Mouse (Mus musculus) olfactory bulb, adult 2 months (tissue): ENCODE measurements at regions not wholly inside any gene's neighbourhood (a gene's known extent, or its start where the extent isn't known, plus 50 kb on each side); places are given as distances from the start of the nearest gene placed in this dataset.

Source experiments
- H3K27ac ChIP-seq: fragments of 200-500 bp; 2 replicates; pipeline ENCODE4 v1.5.1; 2012; ENCODE audit warnings: low read depth, low read length; ENCODE audit not compliant: insufficient read depth
- H3K4me1 ChIP-seq: fragments of 200-500 bp; 2 replicates; pipeline ENCODE4 v1.6.1; 2012; ENCODE audit warnings: low read length; ENCODE audit not compliant: control insufficient read depth, insufficient read depth
- H3K4me3 ChIP-seq: fragments of 200-500 bp; 2 replicates; pipeline ENCODE4 v1.5.1; 2012; ENCODE audit warnings: mild to moderate bottlenecking, low read depth, low read length, moderate library complexity; ENCODE audit not compliant: insufficient read depth
- CTCF ChIP-seq: fragments of 200-500 bp; IDR thresholded peaks from 2 replicates; pipeline ENCODE4 v1.5.1; 2012; ENCODE audit warnings: low read depth, mild to moderate bottlenecking, low read length, moderate library complexity; ENCODE audit not compliant: insufficient read depth
- POLR2A ChIP-seq: fragments of 200-500 bp; IDR thresholded peaks from 2 replicates; pipeline ENCODE4 v1.6.1; 2012; ENCODE audit warnings: mild to moderate bottlenecking, low read depth, low read length, moderate library complexity; ENCODE audit not compliant: insufficient read depth
- WGBS: fragments of 180-500 bp; shearing (Covaris S2); methylation state at CpG from one replicate; pipeline ENCODE4 v1.1.7; 2018; 5-methylcytosine and 5-hydroxymethylcytosine counted together

- no peak for TF ChIP-seq POLR2A
- TF ChIP-seq CTCF: no peak
- H3K4me1 ChIP-seq: no peaks in the 10 kb centered on the region
- H3K27ac ChIP-seq: no peak overlapping the region
- H3K4me3 ChIP-seq: no peak overlapping the region
- 62% methylated on average over 2 of the region's 2 CpGs for whole genome bisulfite sequencing
Observed at GRCm38 (mm10) chr15:68496438-68496837, 1995.7 kb upstream of the Lrrc6 start.

GRCm38 (mm10) chr15:68484789-68485188 is 1984.1 kb upstream of the Lrrc6 start:
- Histone ChIP-seq H3K4me3 (no peak overlapping the region), H3K4me1 (no peaks in the 10 kb centered on the region), H3K27ac (no peak overlapping the region)
- TF ChIP-seq POLR2A (no peak), CTCF (no peak)
- 97% methylated on average over 1 of the region's 1 CpGs for WGBS

- no peak for TF ChIP-seq POLR2A
- TF ChIP-seq CTCF: no peak
- no peak overlapping the region for H3K4me3 ChIP-seq
- no peaks in the 10 kb centered on the region for H3K4me1 ChIP-seq
- WGBS: 79% methylated on average over 5 of the region's 5 CpGs
- H3K27ac ChIP-seq: no peak overlapping the region
Observed at GRCm38 (mm10) chr15:68477745-68478144, 1977.0 kb upstream of the Lrrc6 start.

DNA sequence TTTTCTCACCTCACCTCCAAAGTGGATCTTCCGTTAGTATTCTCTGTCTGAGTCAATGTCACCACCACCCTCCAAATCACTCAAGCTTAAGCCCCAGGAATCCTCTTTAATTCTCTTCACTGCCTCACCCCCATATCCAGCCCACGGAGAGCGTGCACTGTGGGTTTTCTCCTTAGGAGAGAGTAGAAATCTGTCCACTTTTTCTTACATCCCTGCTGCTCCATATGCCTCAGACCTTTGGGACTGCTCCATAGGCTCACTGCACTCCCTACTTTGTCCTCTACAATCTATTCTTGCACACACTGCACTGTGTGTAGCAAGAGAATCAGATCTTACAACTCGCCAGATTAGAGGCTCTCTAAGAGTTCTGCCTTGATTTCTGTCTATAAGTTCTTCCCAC is 1971.2 kb upstream of the Lrrc6 start:
- no peak overlapping the region for H3K4me3 ChIP-seq
- WGBS: 84% methylated on average over 4 of the region's 4 CpGs
- no peak overlapping the region for H3K27ac ChIP-seq
- TF ChIP-seq POLR2A (no peak), CTCF (no peak)
- H3K4me1 ChIP-seq: no peaks in the 10 kb centered on the region

- 57% methylated on average over 3 of the region's 3 CpGs for WGBS
- no peak overlapping the region for H3K27ac ChIP-seq
- H3K4me3 ChIP-seq: no peak overlapping the region
- H3K4me1 ChIP-seq: no peaks in the 10 kb centered on the region
- TF ChIP-seq CTCF: no peak
- no peak for TF ChIP-seq POLR2A
Observed at GRCm38 (mm10) chr15:68462851-68463250, 1962.1 kb upstream of the Lrrc6 start.

DNA sequence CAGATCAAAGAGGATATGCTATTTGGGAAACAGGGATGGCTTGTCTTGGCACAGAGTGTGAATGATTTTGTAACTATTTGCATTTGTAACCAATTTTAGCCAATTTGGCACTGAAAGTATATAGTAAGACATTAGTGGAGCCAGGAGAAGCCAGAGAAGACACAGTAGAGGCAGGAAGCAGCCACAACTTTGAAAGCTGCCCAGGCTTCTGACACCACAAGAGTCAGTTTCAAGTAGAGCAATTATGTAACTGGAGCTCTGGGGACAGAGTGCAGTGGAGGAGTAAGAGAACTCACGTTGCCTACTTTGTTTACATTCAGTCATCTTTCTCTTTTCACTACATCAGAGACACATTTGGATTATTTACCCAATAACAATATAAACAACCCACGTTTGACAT is 1956.5 kb upstream of the Lrrc6 start:
- H3K4me3 ChIP-seq: no peak overlapping the region

GRCm38 (mm10) chr15:68451971-68452370 is 1951.3 kb upstream of the Lrrc6 start:
- TF ChIP-seq CTCF (no peak), POLR2A (no peak)
- Histone ChIP-seq H3K4me1 (no peaks in the 10 kb centered on the region), H3K27ac (no peak overlapping the region), H3K4me3 (no peak overlapping the region)
- 81% methylated on average over 2 of the region's 2 CpGs for WGBS

More for the DNA sequence above, 1956.5 kb upstream of the Lrrc6 start:
- no peak overlapping the region for H3K27ac ChIP-seq
- no peaks in the 10 kb centered on the region for H3K4me1 ChIP-seq
- 58% methylated on average over 2 of the region's 2 CpGs for WGBS
- TF ChIP-seq POLR2A (no peak), CTCF (no peak)

GRCm38 (mm10) chr15:68445341-68445740 is 1944.6 kb upstream of the Lrrc6 start:
- Histone ChIP-seq H3K4me3 (no peak overlapping the region), H3K4me1 (peaks cover 4% of the 10 kb centered on the region; the same call in 1 of the 2 replicates), H3K27ac (no peak overlapping the region)
- WGBS: 56% methylated on average over 7 of the region's 7 CpGs
- TF ChIP-seq POLR2A: no peak
- TF ChIP-seq CTCF: no peak

DNA sequence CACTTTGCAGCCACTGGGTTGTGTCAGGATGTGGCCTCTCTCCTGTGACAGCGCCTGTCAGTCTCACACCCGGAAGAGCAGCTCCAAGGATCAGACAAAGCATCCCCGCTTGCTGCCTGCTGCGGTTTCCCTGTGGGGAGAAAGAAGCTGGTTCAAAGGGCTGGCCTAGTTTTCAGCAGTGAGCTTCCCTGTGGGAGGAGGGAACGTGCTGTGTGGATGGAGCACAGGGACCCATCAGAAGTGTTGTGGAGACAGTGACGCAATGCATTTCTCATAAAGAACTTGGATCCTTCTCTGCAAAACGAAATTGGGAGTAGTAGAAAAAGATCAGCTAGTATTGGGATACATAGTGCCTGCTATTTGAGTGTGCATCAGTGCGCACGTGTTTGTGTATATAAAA is 1939.9 kb upstream of the Lrrc6 start:
- H3K27ac ChIP-seq: no peak overlapping the region
- WGBS: 62% methylated on average over 9 of the region's 9 CpGs
- TF ChIP-seq CTCF: no peak
- TF ChIP-seq POLR2A: no peak
- H3K4me3 ChIP-seq: no peak overlapping the region
- peaks cover 6% of the 10 kb centered on the region; the same call in 1 of the 2 replicates for H3K4me1 ChIP-seq

DNA sequence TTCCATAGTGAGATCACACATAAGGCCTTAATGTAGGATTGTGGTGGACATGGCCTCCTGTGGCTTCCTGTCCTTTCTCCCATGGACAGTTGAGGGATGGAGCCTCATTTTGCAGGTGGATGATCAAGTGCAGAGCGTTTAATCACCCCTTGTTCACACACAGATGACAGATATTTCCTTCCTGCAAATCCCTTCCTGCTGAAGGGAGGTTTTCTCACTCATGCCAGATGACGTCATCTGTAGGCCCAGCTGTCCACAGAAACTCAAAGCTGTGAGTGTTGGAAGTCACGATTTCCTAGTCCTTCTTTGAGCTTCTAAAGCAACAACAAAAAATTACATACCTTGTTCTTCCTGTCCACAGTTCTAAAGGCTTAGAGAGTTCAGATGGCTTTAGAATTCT is 1935.3 kb upstream of the Lrrc6 start:
- no peak overlapping the region for H3K4me3 ChIP-seq
- H3K27ac ChIP-seq: no peak overlapping the region
- TF ChIP-seq POLR2A: no peak
- no peak for TF ChIP-seq CTCF
- 65% methylated on average over 3 of the region's 3 CpGs for WGBS
- peaks cover 2% of the 10 kb centered on the region; the same call in 1 of the 2 replicates for H3K4me1 ChIP-seq
